Mouse (Mus musculus) lung, postnatal 25 days (tissue): ENCODE data around the gene Olfr213.
"Not testable (repeated sequence)": the region's sequence is repeated elsewhere in the genome, so short reads cannot be mapped to it uniquely, and the experiment has no call there.

ENCODE experiments used
- DNase-seq: peaks from one replicate; pipeline ENCODE4 v3.0.0; 2022; ENCODE audit warnings: low spot score

Olfr213 gene

DNA sequence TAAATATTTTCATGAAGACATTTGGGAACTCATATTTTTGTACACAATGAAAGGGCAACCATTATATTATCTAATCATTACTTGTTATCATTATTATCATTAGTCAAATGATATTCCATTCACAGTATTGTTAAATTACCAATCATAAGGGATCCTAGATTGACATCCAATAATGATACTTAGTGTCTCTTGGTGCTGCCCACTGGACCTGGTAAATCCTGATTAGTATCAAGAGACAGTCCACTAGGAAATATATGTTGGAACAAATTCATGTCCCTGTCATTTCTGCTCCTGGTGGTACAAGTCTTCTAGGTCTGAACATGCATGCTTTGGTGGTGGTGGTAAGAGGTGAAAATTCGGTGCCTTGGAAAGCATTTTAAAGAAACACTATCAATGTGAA, at the start of gene Olfr213:
Olfr213 (plus strand) TSS at position 301 of the 400 bp plus-strand sequence.
- no peak for DNase-seq

- DNase-seq = no peak
Observed at GRCm38 (mm10) chr6:116488791-116489190, 49.5 kb upstream of the Olfr213 start, which contains the start of gene Olfr211. TSS of gene Olfr211 (plus strand) at chr6:116489091.

DNA sequence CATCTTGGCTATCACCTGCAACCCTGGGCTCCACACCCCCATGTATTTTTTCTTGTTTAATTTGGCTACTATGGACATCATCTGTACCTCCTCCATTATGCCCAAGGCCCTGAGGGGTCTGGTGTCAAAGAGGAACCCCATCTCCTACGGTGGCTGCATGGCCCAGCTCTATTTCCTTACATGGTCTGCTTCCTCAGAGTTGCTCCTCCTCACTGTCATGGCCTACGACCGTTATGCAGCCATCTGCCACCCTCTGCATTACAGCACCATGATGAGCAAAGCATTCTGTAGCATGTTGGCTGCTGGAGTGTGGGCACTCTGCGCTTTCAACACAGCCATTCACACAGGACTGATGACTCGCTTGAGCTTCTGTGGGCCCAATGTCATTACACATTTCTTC, 44.5 kb upstream of the Olfr213 start:
- DNase-seq = no peak

GRCm38 (mm10) chr6:116495960-116496359, 42.3 kb upstream of the Olfr213 start:
- no peak for DNase-seq

GRCm38 (mm10) chr6:116506302-116507003, 31.8 kb upstream of the Olfr213 start, which contains the start of gene Olfr212:
TSS of gene Olfr212 (plus strand) at chr6:116506516.
- not testable (repeated sequence) for DNase-seq

- no peak for DNase-seq
Observed at GRCm38 (mm10) chr6:116514832-116515231, 23.4 kb upstream of the Olfr213 start.

DNA sequence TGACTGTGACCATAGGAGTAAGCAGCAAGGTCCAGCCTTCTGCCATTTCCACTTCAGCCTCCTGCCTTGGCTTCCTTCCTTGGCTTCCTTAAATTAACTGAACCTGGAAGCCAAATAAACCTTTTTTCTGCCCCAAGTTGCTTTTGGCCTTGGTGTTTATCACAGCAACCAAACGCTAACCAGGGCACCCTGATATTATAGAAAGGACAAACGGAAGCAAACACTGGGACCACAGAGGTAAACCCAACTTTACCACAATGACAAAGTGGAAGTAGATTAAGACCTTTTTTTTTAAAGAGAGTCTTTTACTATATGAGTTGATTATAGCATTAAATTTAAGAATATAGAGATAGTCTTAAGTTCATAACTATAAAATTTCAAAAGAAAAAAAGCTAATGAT, 4.2 kb downstream of the Olfr213 start:
- DNase-seq = no peak

- not testable (repeated sequence) for DNase-seq
Observed at GRCm38 (mm10) chr6:116550841-116551240, 12.6 kb downstream of the Olfr213 start, which contains the start of gene Gm5580. TSS of gene Gm5580 (plus strand) at chr6:116551141.

- no peak for DNase-seq
Observed at GRCm38 (mm10) chr6:116553935-116554334, 15.7 kb downstream of the Olfr213 start, which contains the start of gene Olfr214. TSS of gene Olfr214 (plus strand) at chr6:116554235.

DNA sequence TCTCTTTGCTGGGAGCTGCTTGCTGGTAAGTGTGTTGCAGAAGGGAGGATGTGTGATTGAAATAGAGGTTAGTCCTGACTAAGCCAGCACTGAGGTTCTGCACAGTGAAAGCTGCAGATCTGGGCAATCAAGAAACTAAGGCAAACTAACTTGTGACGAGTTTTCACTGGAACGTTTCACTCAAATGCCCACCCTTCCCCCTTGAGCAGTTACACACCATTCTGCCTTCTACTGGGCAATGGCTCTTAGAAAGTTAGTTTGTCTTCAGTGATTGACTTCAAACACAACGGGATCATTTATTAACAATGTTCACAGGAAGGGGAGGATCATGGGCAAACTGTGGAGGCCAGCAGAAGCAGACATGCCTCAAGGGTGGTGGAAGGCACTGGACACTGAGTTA, 16.7 kb downstream of the Olfr213 start:
- no peak for DNase-seq

GRCm38 (mm10) chr6:116569834-116570233, 31.6 kb downstream of the Olfr213 start:
- peak; percentile 12 for DNase-seq

DNA sequence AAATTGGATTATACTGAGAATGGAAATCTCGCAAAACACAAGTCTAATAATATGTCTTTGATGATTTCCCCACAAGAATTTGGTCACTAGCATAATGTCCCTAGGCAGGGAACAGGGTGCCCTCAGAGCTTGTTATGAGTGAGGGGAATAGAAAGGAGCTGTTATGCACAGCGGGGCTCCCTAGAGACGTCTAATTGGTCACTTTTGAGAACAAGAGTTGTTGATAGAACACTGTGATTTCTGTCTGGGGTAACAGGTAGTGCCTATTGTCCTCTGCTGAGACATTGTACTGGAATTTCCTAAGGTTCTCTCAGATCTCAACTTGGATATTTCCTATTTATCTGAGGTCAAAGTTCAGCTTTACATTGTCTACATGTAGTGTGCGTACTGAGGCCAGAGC, 45.8 kb downstream of the Olfr213 start, which contains the start of gene Olfr215:
Olfr215 (minus strand) TSS at position 101 of the 400 bp plus-strand sequence.
- DNase-seq = no peak
